Mouse (Mus musculus) kidney, embryonic 14.5 days (tissue): ENCODE measurements around the gene Hist1h3f. TPM values are rescaled to one million over a fixed set of nuclear protein-coding genes. Genes with fewer than 3 reads are reported as not detected.

Experiments
- ATAC-seq: fragments of 200-750 bp; cut with Nextera tagmentation; 2 replicates; pipeline ENCODE4 v1.8.0; 2017; ENCODE audit warnings: moderate number of reproducible peaks, mild to moderate bottlenecking, moderate TSS enrichment, moderate library complexity; ENCODE audit not compliant: low FRiP score, low TSS enrichment
- H3K27ac ChIP-seq: fragments of 300-500 bp; sonication (generic); 2 replicates; pipeline ENCODE4 v1.5.1; 2014; ENCODE audit warnings: low read depth, mild to moderate bottlenecking, low read length, moderate library complexity, mixed read lengths
- H3K27me3 ChIP-seq: fragments of 300-500 bp; sonication (generic); 2 replicates; pipeline ENCODE4 v1.6.1; 2014; ENCODE audit warnings: mild to moderate bottlenecking, low read length; ENCODE audit not compliant: control insufficient read depth, insufficient read depth
- H3K36me3 ChIP-seq: fragments of 300-500 bp; sonication (generic); 2 replicates; pipeline ENCODE4 v1.6.1; 2014; ENCODE audit warnings: low read length, mixed read lengths; ENCODE audit not compliant: control insufficient read depth, insufficient read depth
- H3K4me1 ChIP-seq: fragments of 300-500 bp; sonication (generic); 2 replicates; pipeline ENCODE4 v1.6.1; 2014; ENCODE audit warnings: low read length, mixed read lengths; ENCODE audit not compliant: control insufficient read depth, insufficient read depth
- H3K4me2 ChIP-seq: fragments of 300-500 bp; sonication (generic); replicated peaks from 2 replicates; pipeline ENCODE4 v1.6.1; 2014; ENCODE audit warnings: low read depth, mild to moderate bottlenecking, low read length
- H3K4me3 ChIP-seq: fragments of 300-500 bp; sonication (generic); 2 replicates; pipeline ENCODE4 v1.5.1; 2014; ENCODE audit warnings: mild to moderate bottlenecking, low read length
- H3K9ac ChIP-seq: fragments of 300-500 bp; sonication (generic); 2 replicates; pipeline ENCODE4 v1.6.1; 2014; ENCODE audit warnings: low read depth, mild to moderate bottlenecking, low read length, moderate library complexity
- H3K9me3 ChIP-seq: fragments of 300-500 bp; sonication (generic); 2 replicates; pipeline ENCODE4 v1.6.1; 2016; ENCODE audit warnings: low read length; ENCODE audit not compliant: control insufficient read depth
- WGBS: fragments of 180-500 bp; shearing (Covaris S2); extraction: QIAGEN DNeasy Blood & Tissue Kit; methylation state at CpG from one replicate; pipeline ENCODE4 v1.1.7; 2014; 5-methylcytosine and 5-hydroxymethylcytosine counted together
- polyA plus RNA-seq: library from polyadenylated mRNA; unstranded; fragments of >200 nt; fragmentation: Nextera tagmentation; extraction: Ambion mirVana; gene quantifications from 2 replicates; pipeline ENCODE4 v1.2.1, GENCODE M21; 2014

Gene Hist1h3f
- 1.2 and 2.0 TPM in 2 replicates for polyA plus RNA-seq

GRCm38 (mm10) chr13:23543965-23544786, at the start of gene Hist1h3f:
Gene Hist1h3f, plus strand, starts transcription at chr13:23544052.
- Histone ChIP-seq H3K9me3 (no peaks in the 10 kb centered on the region), H3K9ac (peak within 1 kb of the TSS; percentile 69), H3K4me1 (no peaks in the 10 kb centered on the region), H3K27ac (peak within 1 kb of the TSS; percentile 97), H3K36me3 (no peaks in the 10 kb centered on the region), H3K4me2 (peak within 1 kb of the TSS; percentile 76), H3K27me3 (no peaks in the 10 kb centered on the region), H3K4me3 (peak within 1 kb of the TSS; percentile 46)
- peak; percentile 95 for ATAC-seq
- under 1% methylated on average over 30 of the region's 45 CpGs for WGBS

GRCm38 (mm10) chr13:23495526-23495925, 48.3 kb upstream of the Hist1h3f start:
- Histone ChIP-seq H3K9me3 (no peaks in the 10 kb centered on the region), H3K4me1 (peaks cover 10% of the 10 kb centered on the region; the same call in 1 of the 2 replicates), H3K9ac (no peak overlapping the region), H3K27ac (no peak overlapping the region), H3K4me3 (no peak overlapping the region), H3K27me3 (no peaks in the 10 kb centered on the region), H3K4me2 (no peak overlapping the region), H3K36me3 (no peaks in the 10 kb centered on the region)
- no peak for ATAC-seq
- 84% methylated on average over 6 of the region's 6 CpGs for WGBS

GRCm38 (mm10) chr13:23497656-23498321, 46.1 kb upstream of the Hist1h3f start:
- 2% methylated on average over 19 of the region's 19 CpGs for WGBS
- Histone ChIP-seq H3K27me3 (no peaks in the 10 kb centered on the region), H3K4me3 (peak overlapping the region; percentile 38), H3K36me3 (no peaks in the 10 kb centered on the region), H3K9ac (0 out of 2 replicates have a peak overlapping the region, but pooled peaks have one; percentile 38), H3K27ac (no peak overlapping the region), H3K4me1 (peaks cover 16% of the 10 kb centered on the region; the same call in 1 of the 2 replicates), H3K4me2 (peak overlapping the region; percentile 50), H3K9me3 (no peaks in the 10 kb centered on the region)
- peak; percentile 25; the same call in 1 of the 2 replicates for ATAC-seq

- H3K27me3 ChIP-seq, result no peaks in the 10 kb centered on the region
- H3K36me3 ChIP-seq, result no peaks in the 10 kb centered on the region
- peaks cover 16% of the 10 kb centered on the region; the same call in 1 of the 2 replicates for H3K4me1 ChIP-seq
- H3K9ac ChIP-seq, result peak overlapping the region; percentile 38; the same call in 1 of the 2 replicates
- no peak overlapping the region for H3K27ac ChIP-seq
- 3% methylated on average over 10 of the region's 10 CpGs for WGBS
- ATAC-seq, result no peak
- H3K9me3 ChIP-seq, result no peaks in the 10 kb centered on the region
- H3K4me2 ChIP-seq, result peak overlapping the region; percentile 50
- H3K4me3 ChIP-seq, result peak overlapping the region; percentile 38
Observed at GRCm38 (mm10) chr13:23498653-23499052, 45.2 kb upstream of the Hist1h3f start.

GRCm38 (mm10) chr13:23499943-23500342, 43.9 kb upstream of the Hist1h3f start:
- H3K4me1 ChIP-seq, result peaks cover 17% of the 10 kb centered on the region; the same call in 1 of the 2 replicates
- WGBS, result 11% methylated on average over 7 of the region's 7 CpGs
- ATAC-seq, result no peak
- H3K27ac ChIP-seq, result no peak overlapping the region
- no peaks in the 10 kb centered on the region for H3K9me3 ChIP-seq
- H3K27me3 ChIP-seq, result no peaks in the 10 kb centered on the region
- H3K4me3 ChIP-seq, result no peak overlapping the region; the same call in 1 of the 2 replicates
- H3K4me2 ChIP-seq, result no peak overlapping the region; the same call in 1 of the 2 replicates
- no peak overlapping the region for H3K9ac ChIP-seq
- no peaks in the 10 kb centered on the region for H3K36me3 ChIP-seq

- Histone ChIP-seq H3K4me2 (peak overlapping the region; percentile 34), H3K4me1 (peaks cover 23% of the 10 kb centered on the region)
- peak; percentile 79 for ATAC-seq
Observed at GRCm38 (mm10) chr13:23500424-23501200, 43.2 kb upstream of the Hist1h3f start.

GRCm38 (mm10) chr13:23501511-23501910, 42.3 kb upstream of the Hist1h3f start:
- H3K36me3 ChIP-seq, result no peaks in the 10 kb centered on the region
- ATAC-seq, result no peak
- H3K9ac ChIP-seq, result peak overlapping the region; percentile 31; the same call in 1 of the 2 replicates
- H3K9me3 ChIP-seq, result no peaks in the 10 kb centered on the region
- peak overlapping the region; percentile 34 for H3K4me2 ChIP-seq
- no peak overlapping the region for H3K27ac ChIP-seq
- no peaks in the 10 kb centered on the region for H3K27me3 ChIP-seq
- peaks cover 29% of the 10 kb centered on the region for H3K4me1 ChIP-seq
- H3K4me3 ChIP-seq, result peak overlapping the region; percentile 28; the same call in 1 of the 2 replicates
- WGBS, result 18% methylated on average over 5 of the region's 5 CpGs

More at GRCm38 (mm10) chr13:23500424-23501200, 43.2 kb upstream of the Hist1h3f start:
- WGBS, result 2% methylated on average over 17 of the region's 17 CpGs
- no peaks in the 10 kb centered on the region for H3K36me3 ChIP-seq
- H3K27ac ChIP-seq, result no peak overlapping the region
- no peak overlapping the region for H3K9ac ChIP-seq
- no peaks in the 10 kb centered on the region for H3K27me3 ChIP-seq
- peak overlapping the region; percentile 28 for H3K4me3 ChIP-seq
- H3K9me3 ChIP-seq, result no peaks in the 10 kb centered on the region

GRCm38 (mm10) chr13:23502031-23502567, 41.8 kb upstream of the Hist1h3f start:
- Histone ChIP-seq H3K9ac (no peak overlapping the region), H3K27me3 (no peaks in the 10 kb centered on the region), H3K4me1 (peaks cover 25% of the 10 kb centered on the region), H3K27ac (no peak overlapping the region), H3K4me2 (peak overlapping the region; percentile 34), H3K4me3 (peak overlapping the region; percentile 28; the same call in 1 of the 2 replicates), H3K9me3 (no peaks in the 10 kb centered on the region), H3K36me3 (no peaks in the 10 kb centered on the region)
- ATAC-seq, result no peak
- 31% methylated on average over 9 of the region's 9 CpGs for WGBS
